Mouse (Mus musculus): Measurements from ENCODE around the gene Dnah8.

The Dnah8 gene

GRCm38 (mm10) chr17:30881001-30881400 lies 256.8 kb downstream of the Dnah8 start:
- no peak for DNase-seq (ENCODE audit: low spot score)

DNA sequence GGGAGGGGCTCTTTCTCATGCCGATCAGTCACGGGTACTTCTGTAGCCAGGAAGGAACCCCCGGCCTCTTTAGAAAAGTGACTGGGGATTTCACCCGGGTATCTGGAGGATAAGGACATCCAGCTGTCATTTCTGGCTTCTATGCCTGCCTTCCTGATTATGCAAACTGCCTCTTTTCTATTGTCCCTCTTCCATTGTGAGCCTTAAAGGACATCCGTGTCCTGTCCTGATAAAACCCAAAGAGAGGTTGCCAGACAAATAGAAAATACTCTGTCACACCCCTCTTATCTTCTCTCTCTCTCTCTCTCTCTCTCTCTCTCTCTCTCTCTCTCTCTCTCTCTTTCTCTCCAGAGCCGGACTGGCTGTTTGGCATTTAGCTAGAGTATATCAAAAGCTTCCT lies 258.1 kb downstream of the Dnah8 start:
- no peak for DNase-seq (ENCODE audit: low spot score)

DNA sequence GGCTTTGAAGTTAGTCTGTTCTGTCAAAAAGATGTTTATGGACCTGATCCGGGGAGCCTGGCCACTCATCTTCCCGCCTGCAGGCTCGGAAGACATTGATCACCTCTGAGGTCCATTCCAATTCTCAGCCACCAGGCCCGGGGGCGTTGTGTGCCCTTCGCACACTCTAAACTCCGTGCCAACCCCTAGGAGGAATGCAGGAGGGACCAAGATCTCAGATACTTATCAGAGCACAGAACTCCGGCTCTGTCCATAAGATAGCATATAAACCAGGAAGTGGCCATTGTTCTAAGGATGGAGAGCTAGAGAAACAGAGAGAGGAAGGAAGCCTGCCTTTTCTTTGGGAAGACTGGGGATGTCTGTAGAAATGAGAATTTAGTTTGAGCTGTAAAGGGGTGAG lies 259.4 kb downstream of the Dnah8 start:
- DNase-seq (ENCODE audit: low spot score) = no peak

DNA sequence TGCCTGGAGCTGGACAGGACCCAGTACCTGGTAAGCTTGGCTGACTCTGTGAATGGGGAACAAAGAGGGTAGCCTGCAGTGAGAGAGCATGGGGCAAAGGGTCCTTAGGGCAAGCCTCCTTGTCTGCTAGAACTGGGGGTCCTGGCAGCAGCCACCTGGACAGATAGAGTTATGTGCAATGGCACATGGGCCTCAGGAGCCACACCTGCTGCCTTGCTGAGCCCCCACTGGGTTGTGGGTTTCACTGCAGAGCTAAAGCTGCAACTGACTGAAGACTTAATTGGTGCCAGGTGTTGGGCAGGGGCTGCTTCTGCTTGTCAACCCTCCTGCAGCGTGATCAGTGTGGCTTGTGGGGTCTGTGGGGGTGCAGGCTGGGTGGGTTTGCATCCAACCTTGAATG lies 267.9 kb downstream of the Dnah8 start:
- DNase-seq (ENCODE audit: low spot score) = no peak

DNA sequence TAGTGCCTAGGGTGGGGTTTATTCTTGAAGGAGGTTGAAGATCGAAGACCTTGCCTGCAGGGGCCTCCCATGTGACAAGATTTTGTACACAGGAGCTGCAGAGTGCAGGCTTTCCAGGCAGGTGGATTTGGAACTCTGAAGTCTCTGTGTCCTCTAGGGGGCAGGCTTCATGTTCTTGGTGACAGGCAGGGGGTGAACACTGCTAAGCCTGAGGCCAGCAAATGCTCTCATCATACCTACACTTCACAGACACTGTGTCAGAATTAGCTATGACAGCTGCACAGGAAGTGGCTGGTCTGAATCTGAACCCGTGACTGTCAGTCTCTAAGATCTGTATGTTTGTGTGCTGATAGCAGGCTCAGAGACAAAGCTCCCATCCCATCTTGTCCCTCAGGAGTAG lies 268.6 kb downstream of the Dnah8 start:
- DNase-seq (ENCODE audit: low spot score) = no peak

GRCm38 (mm10) chr17:30897075-30897474 lies 272.9 kb downstream of the Dnah8 start:
- DNase-seq (ENCODE audit: low spot score) = no peak

DNA sequence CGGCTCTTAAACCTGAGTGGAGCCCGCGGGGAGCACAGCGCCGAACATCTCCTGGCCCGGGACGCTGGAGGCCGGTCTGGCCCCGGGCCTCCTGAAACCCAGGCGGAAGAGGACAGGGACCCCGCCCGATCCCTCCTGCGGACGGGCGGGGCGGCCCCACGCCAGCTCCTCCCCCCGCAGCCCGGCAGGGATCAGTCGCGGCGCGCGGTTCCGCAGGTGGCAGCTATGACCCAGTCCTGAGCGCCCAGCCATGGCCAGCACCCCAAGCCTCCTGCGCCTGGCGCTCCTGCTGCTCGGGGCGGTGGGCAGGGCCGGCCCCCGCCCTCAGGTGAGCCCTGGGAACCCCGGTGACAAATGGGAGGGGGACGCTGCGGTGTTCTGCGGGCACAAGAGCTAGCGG lies 277.5 kb downstream of the Dnah8 start, which contains the start of gene Glp1r:
Gene Glp1r (plus strand): TSS at position 191 of the 400 bp plus-strand sequence.
- DNase-seq (ENCODE audit: low spot score) = no peak

DNA sequence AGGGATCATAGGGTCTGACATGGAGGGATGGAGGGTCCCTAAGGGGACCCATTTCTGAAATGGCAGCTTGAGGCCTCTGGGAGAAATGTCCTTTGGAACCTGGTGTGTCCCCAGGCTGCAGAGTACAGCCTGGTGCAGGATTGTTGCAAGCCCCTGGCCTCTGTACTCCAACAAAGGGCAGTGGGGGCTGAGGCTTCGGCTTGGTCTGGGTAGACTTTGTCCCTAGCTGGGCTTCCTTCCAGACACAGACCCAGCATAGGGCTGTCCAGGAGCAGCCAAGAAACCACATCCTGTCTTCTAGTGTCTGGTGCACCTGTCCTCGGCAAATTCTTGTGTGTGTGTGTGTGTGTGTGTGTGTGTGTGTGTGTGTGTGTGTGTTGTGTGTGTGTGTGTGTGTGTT lies 279.9 kb downstream of the Dnah8 start:
- no peak for DNase-seq (ENCODE audit: low spot score)

- no peak for DNase-seq (ENCODE audit: low spot score)
Measured at GRCm38 (mm10) chr17:30907577-30907976, 283.4 kb downstream of the Dnah8 start.

DNA sequence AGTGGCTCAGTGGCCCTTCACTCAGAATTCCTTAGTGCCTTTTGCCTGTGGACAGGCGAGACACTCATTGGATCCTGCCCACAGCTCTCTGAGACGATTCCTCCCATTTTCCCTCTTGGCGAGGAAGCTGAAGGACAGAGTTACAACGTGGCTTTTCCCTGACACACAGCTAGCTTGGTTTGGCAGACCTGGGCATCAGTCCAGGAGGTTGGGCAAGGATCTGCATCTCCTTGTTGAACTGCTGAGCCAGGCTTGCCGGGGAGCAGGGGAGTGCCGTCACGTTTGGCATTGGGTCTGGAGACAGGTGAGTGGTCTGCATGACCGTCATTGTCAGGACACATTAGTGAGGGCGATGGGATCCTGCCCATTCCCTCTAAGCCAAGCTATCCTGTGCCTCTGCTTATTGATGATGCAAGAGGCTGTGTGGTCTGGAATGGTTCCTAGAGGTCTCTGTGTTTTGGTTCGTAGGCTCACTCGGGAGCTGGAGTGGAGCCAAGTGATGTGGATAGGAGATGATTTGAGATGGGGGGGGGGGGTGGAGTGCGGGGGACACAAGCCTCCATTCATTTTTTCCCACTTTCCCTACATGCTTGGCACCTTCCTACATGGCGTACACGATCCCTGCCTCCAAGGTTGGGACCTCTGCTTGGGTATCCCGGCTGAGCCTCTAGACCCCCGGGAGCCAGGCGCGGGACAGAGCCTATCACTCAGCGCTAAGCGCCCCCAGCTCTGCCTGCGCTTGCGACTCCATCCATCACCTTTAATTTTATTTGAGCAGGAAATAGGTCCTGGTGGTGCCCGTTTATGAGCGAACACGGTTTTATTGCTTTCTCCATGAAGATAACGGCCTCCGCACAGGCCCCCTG lies 286.9 kb downstream of the Dnah8 start:
- peak; percentile 9 for DNase-seq (ENCODE audit: low spot score)

GRCm38 (mm10) chr17:30911732-30912088 lies 287.6 kb downstream of the Dnah8 start:
- no peak for DNase-seq (ENCODE audit: low spot score)

DNA sequence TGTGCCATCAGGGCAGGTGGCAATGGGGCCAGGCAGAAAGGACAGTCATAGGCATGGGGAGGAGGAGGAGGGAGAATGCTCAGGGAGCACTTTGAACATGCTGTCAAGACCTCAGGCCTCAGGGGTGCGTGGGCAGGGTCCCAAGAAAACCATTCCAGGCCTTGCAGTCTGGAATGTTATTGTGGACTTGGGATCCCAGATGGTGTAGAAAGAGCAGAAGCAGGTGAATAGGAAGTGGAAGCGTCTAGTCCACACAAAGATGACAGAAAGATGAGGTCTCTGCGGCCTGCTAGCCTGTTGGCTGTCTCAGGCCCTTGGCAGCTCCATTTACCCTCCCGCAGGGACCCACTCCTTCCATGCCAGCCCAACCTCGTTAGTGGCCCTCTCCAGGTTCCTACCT lies 288.4 kb downstream of the Dnah8 start:
- no peak for DNase-seq (ENCODE audit: low spot score)

DNA sequence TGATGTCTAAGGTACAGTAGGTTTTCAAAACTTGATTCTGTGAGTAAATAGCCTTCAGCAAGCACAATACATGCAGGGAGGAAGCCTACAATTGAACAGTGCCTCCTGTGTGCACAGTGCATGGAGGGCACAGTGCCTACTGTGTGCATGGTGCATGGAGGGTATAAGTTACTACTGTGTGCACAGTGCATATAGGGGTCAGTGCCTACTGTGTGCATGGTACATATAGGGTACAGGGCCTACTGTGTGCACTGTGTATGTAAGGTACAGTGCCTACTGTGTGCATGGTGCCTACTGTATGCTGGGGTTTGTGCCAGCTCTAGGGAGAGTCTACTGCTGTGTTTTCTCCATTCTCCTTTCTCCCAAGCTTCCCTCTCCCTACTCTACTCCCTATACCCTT lies 290.1 kb downstream of the Dnah8 start:
- no peak for DNase-seq (ENCODE audit: low spot score)

DNA sequence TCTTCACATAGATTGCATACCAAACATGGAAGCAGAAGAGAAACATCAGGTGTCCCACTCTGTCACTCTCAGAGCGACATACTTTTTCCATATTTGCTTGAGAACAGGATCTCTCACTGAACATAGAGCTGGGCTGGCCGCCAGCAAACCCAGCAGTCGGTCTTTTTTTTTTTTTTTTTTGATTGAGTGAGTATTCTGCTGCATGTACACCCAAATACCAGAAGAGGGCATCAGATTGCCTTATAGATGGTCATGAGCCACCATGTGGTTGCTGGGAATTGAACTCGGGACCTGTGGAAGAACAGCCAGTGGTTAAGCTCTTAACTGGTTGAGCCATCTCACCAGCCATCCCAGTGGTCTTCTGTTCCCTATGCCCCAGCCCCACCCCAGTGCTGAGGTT lies 299.4 kb downstream of the Dnah8 start:
- no peak for DNase-seq (ENCODE audit: low spot score)

All from ovary, adult 18-20 months (tissue).